Mouse (Mus musculus) heart, postnatal 14 days (tissue): ENCODE results near the gene Cybb. TPM values are rescaled to one million over a fixed set of nuclear protein-coding genes. Genes with fewer than 3 reads are reported as not detected.
"Not testable (repeated sequence)": the region's sequence is repeated elsewhere in the genome, so short reads cannot be mapped to it uniquely, and the experiment has no call there.

ENCODE experiments used
- DNase-seq, 2 experiments: peaks; one replicate each; pipeline ENCODE4 v3.0.0; 2021 to 2022
- intact Hi-C: fragments of 180-260 bp; cut with DNase I; formaldehyde crosslinking; loops from one replicate; pipeline ENCODE4 v1.15.1; 2025
- long read RNA-seq, 2 experiments: library from polyadenylated mRNA; stranded (forward); transcript quantifications; one replicate each; pipeline ENCODE4 v2.0.0; 2021
- total RNA-seq, 2 experiments: library from RNA; stranded (reverse); gene quantifications; 2 replicates each; pipeline ENCODE4 v1.2.3; 2021

Cybb gene
- total RNA-seq, result 1 to 10 TPM; 5.9 to 6.9 TPM
- long read RNA-seq, experiment 1, full-length matches to known transcripts, result 4 of 5 reads
- long read RNA-seq, experiment 1, partial matches to known transcripts, result 0 of 5 reads
- long read RNA-seq, experiment 1, other reads (novel, unspliced or antisense), result 1 of 5 reads
- long read RNA-seq, experiment 2, partial matches to known transcripts, result 1 of 1 reads
- long read RNA-seq, experiment 2, other reads (novel, unspliced or antisense), result 0 of 1 reads

GRCm38 (mm10) chrX:9487671-9488070, at the start of gene Cybb:
Cybb (minus strand) TSS chrX:9487771.
- intact Hi-C loops, result no loop called here
- DNase-seq, result no peak

- intact Hi-C loops, result no loop called here
- DNase-seq, result no peak
Observed at GRCm38 (mm10) chrX:9536881-9537280, 49.3 kb upstream of the Cybb start.

- intact Hi-C loops, result loop anchor here (5.0 kb wide), 1 partner anchor 143 kb away; no protein-coding TSS in a partner anchor
- peak; percentile 21 to 48 for DNase-seq
Observed at GRCm38 (mm10) chrX:9519969-9520368, 32.4 kb upstream of the Cybb start.

GRCm38 (mm10) chrX:9517531-9517930, 30.0 kb upstream of the Cybb start:
- intact Hi-C loops, result loop anchor here (5.0 kb wide), 1 partner anchor 140 kb away; no protein-coding TSS in a partner anchor
- DNase-seq, result not testable (repeated sequence)

- DNase-seq, intact Hi-C loops: not testable (repeated sequence)
Observed at GRCm38 (mm10) chrX:9475036-9475435, 12.5 kb downstream of the Cybb start.

GRCm38 (mm10) chrX:9474440-9474839, 13.1 kb downstream of the Cybb start:
- intact Hi-C loops, result no loop called here
- no peak for DNase-seq

GRCm38 (mm10) chrX:9473768-9474167, 13.8 kb downstream of the Cybb start:
- intact Hi-C loops, result no loop called here
- no peak for DNase-seq

GRCm38 (mm10) chrX:9470811-9471388, 16.7 kb downstream of the Cybb start:
- intact Hi-C loops, result no loop called here
- DNase-seq, result no peak

- intact Hi-C loops, result no loop called here
Observed at GRCm38 (mm10) chrX:9469100-9469499, 18.5 kb downstream of the Cybb start.

GRCm38 (mm10) chrX:9467020-9467419, 20.6 kb downstream of the Cybb start:
- intact Hi-C loops, result no loop called here
- DNase-seq, result no peak

More at GRCm38 (mm10) chrX:9469100-9469499, 18.5 kb downstream of the Cybb start:
- DNase-seq, result no peak

- no peak for DNase-seq
- intact Hi-C loops, result no loop called here
Observed at GRCm38 (mm10) chrX:9465890-9466289, 21.7 kb downstream of the Cybb start.

- intact Hi-C loops, result no loop called here
Observed at GRCm38 (mm10) chrX:9462671-9463070, 24.9 kb downstream of the Cybb start.

GRCm38 (mm10) chrX:9461399-9461798, 26.2 kb downstream of the Cybb start:
- intact Hi-C loops, result no loop called here
- no peak for DNase-seq

More at GRCm38 (mm10) chrX:9462671-9463070, 24.9 kb downstream of the Cybb start:
- no peak for DNase-seq

- intact Hi-C loops, result no loop called here
- no peak for DNase-seq
Observed at GRCm38 (mm10) chrX:9460387-9460930, 27.1 kb downstream of the Cybb start.

GRCm38 (mm10) chrX:9452375-9452774, 35.2 kb downstream of the Cybb start:
- intact Hi-C loops, result no loop called here

GRCm38 (mm10) chrX:9447284-9447683, 40.3 kb downstream of the Cybb start:
- DNase-seq, result no peak
- intact Hi-C loops, result no loop called here

More at GRCm38 (mm10) chrX:9452375-9452774, 35.2 kb downstream of the Cybb start:
- no peak for DNase-seq

GRCm38 (mm10) chrX:9441102-9441501, 46.5 kb downstream of the Cybb start:
- intact Hi-C loops, result no loop called here
- DNase-seq, result no peak

- no peak for DNase-seq
- intact Hi-C loops, result no loop called here
Observed at GRCm38 (mm10) chrX:9440556-9440955, 47.0 kb downstream of the Cybb start.

GRCm38 (mm10) chrX:9439257-9439656, 48.3 kb downstream of the Cybb start:
- no peak for DNase-seq
- intact Hi-C loops, result no loop called here

GRCm38 (mm10) chrX:9413889-9414288, 73.7 kb downstream of the Cybb start:
- DNase-seq, result no peak
- intact Hi-C loops, result no loop called here
